Mouse (Mus musculus): ENCODE results near the gene Milr1. TPM values are rescaled to one million over a fixed set of nuclear protein-coding genes. Genes with fewer than 3 reads are reported as not detected.
A peak's percentile ranks its signal among the peaks of the same experiment; 100 is the strongest.
"Not testable (repeated sequence)": the region's sequence is repeated elsewhere in the genome, so short reads cannot be mapped to it uniquely, and the experiment has no call there.

Gene Milr1
- polyA plus RNA-seq, 1 experiment from 2014 or later, result 2.7 TPM

GRCm38 (mm10) chr11:106716568-106716967 lies 34.5 kb upstream of the Milr1 start:
- H3K36me3 ChIP-seq, result no peaks in the 10 kb centered on the region
- H3K27me3 ChIP-seq (replicated peaks), result no peaks in the 10 kb centered on the region; the same call in 1 of the 2 replicates
- no peak overlapping the region for H3K4me3 ChIP-seq
- ATAC-seq, result no peak
- H3K4me1 ChIP-seq, result peaks cover 23% of the 10 kb centered on the region
- H3K9me3 ChIP-seq (replicated peaks), result no peaks in the 10 kb centered on the region
- 52% methylated on average over 5 of the region's 5 CpGs for WGBS (ENCODE audit: insufficient replicate concordance)
- H3K9ac ChIP-seq, result no peak overlapping the region
- no peak overlapping the region for H3K4me2 ChIP-seq
- no peak overlapping the region for H3K27ac ChIP-seq

- no peak overlapping the region for H3K4me2 ChIP-seq
- no peaks in the 10 kb centered on the region for H3K36me3 ChIP-seq
- no peak for ATAC-seq
- 81% methylated on average over 8 of the region's 8 CpGs for WGBS (ENCODE audit: insufficient replicate concordance)
- H3K4me3 ChIP-seq, result no peak overlapping the region
- H3K27ac ChIP-seq, result no peak overlapping the region
- peaks cover 45% of the 10 kb centered on the region for H3K4me1 ChIP-seq
- no peaks in the 10 kb centered on the region for H3K9me3 ChIP-seq (replicated peaks)
- no peaks in the 10 kb centered on the region; the same call in 1 of the 2 replicates for H3K27me3 ChIP-seq (replicated peaks)
- no peak overlapping the region for H3K9ac ChIP-seq
Observed at GRCm38 (mm10) chr11:106720379-106720778, 30.6 kb upstream of the Milr1 start.

GRCm38 (mm10) chr11:106722831-106723361 lies 28.1 kb upstream of the Milr1 start:
- Histone ChIP-seq H3K4me1 (peaks cover 30% of the 10 kb centered on the region), H3K9ac (peak overlapping the region; percentile 53; the same call in 1 of the 2 replicates), H3K4me2 (peak overlapping the region; percentile 48), H3K27me3 (replicated peaks) (no peaks in the 10 kb centered on the region), H3K9me3 (replicated peaks) (no peaks in the 10 kb centered on the region), H3K36me3 (no peaks in the 10 kb centered on the region), H3K27ac (peak overlapping the region; percentile 62), H3K4me3 (no peak overlapping the region)
- WGBS (ENCODE audit: insufficient replicate concordance), result 11% methylated on average over 7 of the region's 7 CpGs
- peak; percentile 83 for ATAC-seq

- 0 out of 2 replicates have a peak overlapping the region, but pooled peaks have one; percentile 61 for H3K27ac ChIP-seq
- H3K4me3 ChIP-seq, result peak overlapping the region; percentile 11; the same call in 1 of the 2 replicates
- H3K9me3 ChIP-seq (replicated peaks), result no peaks in the 10 kb centered on the region
- peaks cover 38% of the 10 kb centered on the region for H3K4me1 ChIP-seq
- H3K4me2 ChIP-seq, result peak overlapping the region; percentile 48
- no peak; the same call in 1 of the 2 replicates for ATAC-seq
- H3K36me3 ChIP-seq, result no peaks in the 10 kb centered on the region
- H3K27me3 ChIP-seq (replicated peaks), result no peaks in the 10 kb centered on the region
- no peak overlapping the region for H3K9ac ChIP-seq
- 68% methylated on average over 15 of the region's 15 CpGs for WGBS (ENCODE audit: insufficient replicate concordance)
Observed at GRCm38 (mm10) chr11:106723611-106724125, 27.4 kb upstream of the Milr1 start.

GRCm38 (mm10) chr11:106724176-106724915 lies 26.7 kb upstream of the Milr1 start:
- ATAC-seq, result no peak
- Histone ChIP-seq H3K9me3 (replicated peaks) (no peaks in the 10 kb centered on the region), H3K9ac (no peak overlapping the region), H3K4me2 (0 out of 2 replicates have a peak overlapping the region, but pooled peaks have one; percentile 48), H3K36me3 (no peaks in the 10 kb centered on the region), H3K27ac (no peak overlapping the region), H3K4me3 (no peak overlapping the region), H3K27me3 (replicated peaks) (no peaks in the 10 kb centered on the region), H3K4me1 (peaks cover 42% of the 10 kb centered on the region)
- WGBS (ENCODE audit: insufficient replicate concordance), result 80% methylated on average over 10 of the region's 10 CpGs

- not testable (repeated sequence) for H3K27me3 ChIP-seq (replicated peaks); H3K4me2 ChIP-seq; H3K9ac ChIP-seq; H3K36me3 ChIP-seq; H3K27ac ChIP-seq; H3K9me3 ChIP-seq (replicated peaks); H3K4me3 ChIP-seq; ATAC-seq
- H3K4me1 ChIP-seq, result peaks cover 42% of the 10 kb centered on the region
- WGBS (ENCODE audit: insufficient replicate concordance), result 77% methylated on average over 9 of the region's 9 CpGs
Observed at GRCm38 (mm10) chr11:106724916-106725235, 26.1 kb upstream of the Milr1 start.

GRCm38 (mm10) chr11:106727967-106728366 lies 23.1 kb upstream of the Milr1 start:
- Histone ChIP-seq H3K9me3 (replicated peaks) (no peaks in the 10 kb centered on the region), H3K4me1 (peaks cover 34% of the 10 kb centered on the region), H3K27me3 (replicated peaks) (no peaks in the 10 kb centered on the region), H3K4me3 (no peak overlapping the region), H3K27ac (no peak overlapping the region), H3K4me2 (no peak overlapping the region), H3K36me3 (no peaks in the 10 kb centered on the region), H3K9ac (no peak overlapping the region)
- no peak for ATAC-seq
- 70% methylated on average over 5 of the region's 5 CpGs for WGBS (ENCODE audit: insufficient replicate concordance)

- H3K27me3 ChIP-seq (replicated peaks), result no peaks in the 10 kb centered on the region
- H3K9ac ChIP-seq, result no peak overlapping the region
- H3K27ac ChIP-seq, result no peak overlapping the region
- H3K4me1 ChIP-seq, result peaks cover 27% of the 10 kb centered on the region
- no peaks in the 10 kb centered on the region for H3K36me3 ChIP-seq
- H3K9me3 ChIP-seq (replicated peaks), result no peaks in the 10 kb centered on the region
- 32% methylated on average over 10 of the region's 10 CpGs for WGBS (ENCODE audit: insufficient replicate concordance)
- H3K4me3 ChIP-seq, result no peak overlapping the region
- peak; percentile 54 for ATAC-seq
- H3K4me2 ChIP-seq, result peak overlapping the region; percentile 11; the same call in 1 of the 2 replicates
Observed at GRCm38 (mm10) chr11:106728402-106729366, 22.3 kb upstream of the Milr1 start.

GRCm38 (mm10) chr11:106729656-106730055 lies 21.4 kb upstream of the Milr1 start:
- Histone ChIP-seq H3K27me3 (replicated peaks) (no peaks in the 10 kb centered on the region), H3K9me3 (replicated peaks) (no peaks in the 10 kb centered on the region), H3K27ac (no peak overlapping the region), H3K4me1 (peaks cover 18% of the 10 kb centered on the region), H3K4me2 (no peak overlapping the region), H3K9ac (no peak overlapping the region), H3K4me3 (no peak overlapping the region), H3K36me3 (no peaks in the 10 kb centered on the region)
- 91% methylated on average over 1 of the region's 1 CpGs for whole genome bisulfite sequencing (ENCODE audit: insufficient replicate concordance)
- no peak for ATAC-seq

- Histone ChIP-seq H3K36me3 (no peaks in the 10 kb centered on the region), H3K27me3 (replicated peaks) (no peaks in the 10 kb centered on the region), H3K4me2 (no peak overlapping the region), H3K9me3 (replicated peaks) (no peaks in the 10 kb centered on the region), H3K27ac (no peak overlapping the region), H3K4me3 (no peak overlapping the region), H3K4me1 (peaks cover 17% of the 10 kb centered on the region), H3K9ac (no peak overlapping the region)
- no peak for ATAC-seq
- WGBS (ENCODE audit: insufficient replicate concordance), result 54% methylated on average over 4 of the region's 4 CpGs
Observed at GRCm38 (mm10) chr11:106730714-106731113, 20.3 kb upstream of the Milr1 start.

- Histone ChIP-seq H3K27me3 (replicated peaks) (no peaks in the 10 kb centered on the region), H3K9me3 (replicated peaks) (no peaks in the 10 kb centered on the region), H3K27ac (no peak overlapping the region), H3K9ac (no peak overlapping the region), H3K36me3 (no peaks in the 10 kb centered on the region), H3K4me1 (no peaks in the 10 kb centered on the region), H3K4me2 (no peak overlapping the region), H3K4me3 (no peak overlapping the region)
- ATAC-seq, result no peak
- WGBS (ENCODE audit: insufficient replicate concordance), result 68% methylated on average over 3 of the region's 3 CpGs
Observed at GRCm38 (mm10) chr11:106736614-106737013, 14.4 kb upstream of the Milr1 start.

All from liver, embryonic 12.5 days (tissue).